Mouse (Mus musculus): Measurements from ENCODE around the gene Mgat5b.
"Not testable (repeated sequence)": the region's sequence is repeated elsewhere in the genome, so short reads cannot be mapped to it uniquely, and the experiment has no call there.

The Mgat5b gene

DNA sequence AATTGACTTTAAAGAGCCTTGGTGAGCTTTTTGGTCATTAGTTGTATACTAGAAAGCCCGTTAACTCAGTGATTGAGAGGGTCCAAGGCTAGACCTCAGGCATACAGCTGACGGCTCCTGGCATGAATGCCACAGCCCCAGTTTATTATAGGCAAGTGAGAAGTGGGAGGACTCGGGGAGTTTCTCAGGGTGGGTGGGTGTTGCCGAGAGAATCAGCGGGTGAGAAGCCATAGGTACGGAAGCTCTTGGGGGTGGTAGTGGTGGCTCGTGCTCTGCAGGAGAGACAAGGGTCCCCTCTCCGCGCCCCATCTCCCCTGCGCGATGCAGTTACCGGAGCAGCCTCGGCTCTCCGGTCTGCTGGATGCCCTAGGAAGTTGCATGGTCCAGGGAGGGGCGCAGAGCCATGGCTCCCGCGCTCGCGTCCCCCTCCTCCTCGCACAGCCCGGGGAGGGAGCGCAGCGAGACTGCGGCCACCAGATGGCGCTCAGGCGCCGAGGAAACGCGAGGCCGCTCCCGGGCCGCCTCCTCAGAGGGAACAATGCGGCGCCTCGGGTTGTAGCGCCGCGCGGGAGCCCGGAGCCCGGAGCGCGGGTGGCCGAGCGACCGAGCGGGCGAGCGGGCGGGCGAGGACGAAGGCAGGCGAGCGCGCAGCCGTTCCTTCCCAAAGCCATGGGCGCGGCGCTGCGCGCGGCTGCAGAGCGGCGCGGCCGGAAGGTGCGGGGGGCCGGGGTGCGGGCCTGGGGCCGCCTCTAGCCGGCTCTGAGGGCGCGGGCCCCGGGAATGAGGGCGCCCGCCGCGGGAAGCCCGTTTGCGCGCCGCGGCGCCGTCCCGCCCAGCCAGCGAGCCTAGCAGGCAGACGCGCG is at the start of gene Mgat5b:
TSS of gene Mgat5b (plus strand) at position 541 of the 863 bp plus-strand sequence.
- peak; percentile 20 for DNase-seq (ENCODE audit: low read depth, low spot score)

DNA sequence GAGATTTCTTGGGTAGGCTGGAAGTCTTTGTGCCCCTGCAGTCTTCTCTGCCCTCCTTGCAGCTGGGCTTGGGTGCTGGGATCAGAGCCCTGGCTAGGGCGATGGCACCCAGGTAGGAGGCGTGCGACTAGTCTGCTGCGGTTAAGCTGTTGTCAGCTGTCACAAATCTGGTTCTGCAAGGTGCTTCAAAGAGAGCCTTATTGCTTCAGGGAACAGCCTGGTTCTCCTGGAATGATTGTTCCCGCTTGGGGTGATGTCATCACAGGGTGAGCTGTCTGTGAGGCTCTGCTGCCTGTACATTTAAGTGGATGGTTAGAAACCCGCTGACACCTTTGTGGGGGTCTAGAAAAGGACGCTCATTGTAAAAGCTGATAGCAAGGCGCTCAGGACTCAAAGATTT is 49.4 kb upstream of the Mgat5b start:
- no peak for DNase-seq (ENCODE audit: low read depth, low spot score)

DNA sequence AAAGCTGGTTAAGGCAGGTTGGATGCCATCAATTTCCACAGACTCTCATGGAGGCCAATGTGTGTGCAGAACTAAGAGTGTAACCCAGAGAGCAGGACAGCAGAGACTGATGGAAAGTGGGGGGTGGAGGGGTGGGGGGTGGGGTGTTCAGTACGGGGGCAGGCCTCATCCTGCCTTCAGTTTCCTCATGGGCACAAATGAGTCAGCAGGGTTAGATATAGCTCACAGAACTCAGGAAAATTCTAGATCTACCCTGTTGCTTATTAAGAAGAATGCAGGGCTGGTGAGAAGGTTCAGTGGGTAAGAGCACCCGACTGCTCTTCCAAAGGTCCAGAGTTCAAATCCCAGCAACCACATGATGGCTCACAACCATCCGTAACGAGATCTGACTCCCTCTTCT is 49.0 kb upstream of the Mgat5b start:
- DNase-seq (ENCODE audit: low read depth, low spot score): no peak

DNA sequence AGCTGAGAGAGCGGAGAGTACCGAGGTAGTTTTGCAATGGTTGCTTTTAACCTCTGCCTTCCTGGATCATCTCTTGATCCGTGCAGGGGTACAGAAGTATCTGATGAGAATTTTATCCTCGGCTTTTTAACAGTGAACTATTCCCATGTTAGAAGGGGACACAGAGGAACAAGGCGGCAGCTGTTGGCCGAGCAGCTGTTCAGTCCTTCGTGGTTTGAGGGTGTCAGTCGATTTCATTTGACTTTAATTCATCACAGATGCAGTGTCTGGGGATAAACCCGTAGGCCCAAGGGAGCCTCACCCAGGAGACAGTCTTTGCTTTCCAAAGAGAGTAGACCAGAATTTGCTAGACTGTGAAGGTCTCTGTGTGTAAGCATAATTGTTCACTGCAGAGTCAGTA is 47.1 kb upstream of the Mgat5b start:
- no peak for DNase-seq (ENCODE audit: low read depth, low spot score)

DNA sequence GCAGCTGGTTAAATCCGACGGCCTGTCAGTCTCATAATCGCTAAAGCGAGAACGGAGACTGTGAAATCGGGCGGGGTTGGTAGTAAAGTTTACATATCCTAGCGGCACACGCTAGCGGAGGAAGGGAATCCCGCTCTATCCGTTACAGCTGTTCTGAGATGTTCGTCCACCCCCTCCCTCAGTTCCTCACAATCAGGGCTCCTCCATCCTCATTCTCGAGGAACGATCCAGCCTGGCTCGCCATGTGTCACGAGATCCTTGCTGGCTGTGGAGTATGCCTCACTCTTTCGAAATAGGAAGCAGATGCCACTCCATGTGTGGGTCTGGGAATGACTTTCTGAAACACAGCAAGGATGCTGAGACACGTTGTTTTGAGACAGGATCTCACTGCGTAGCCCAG is 44.7 kb upstream of the Mgat5b start:
- no peak for DNase-seq (ENCODE audit: low read depth, low spot score)

- DNase-seq (ENCODE audit: low read depth, low spot score): no peak
Observed at GRCm38 (mm10) chr11:116878454-116878853, 40.2 kb upstream of the Mgat5b start.

DNA sequence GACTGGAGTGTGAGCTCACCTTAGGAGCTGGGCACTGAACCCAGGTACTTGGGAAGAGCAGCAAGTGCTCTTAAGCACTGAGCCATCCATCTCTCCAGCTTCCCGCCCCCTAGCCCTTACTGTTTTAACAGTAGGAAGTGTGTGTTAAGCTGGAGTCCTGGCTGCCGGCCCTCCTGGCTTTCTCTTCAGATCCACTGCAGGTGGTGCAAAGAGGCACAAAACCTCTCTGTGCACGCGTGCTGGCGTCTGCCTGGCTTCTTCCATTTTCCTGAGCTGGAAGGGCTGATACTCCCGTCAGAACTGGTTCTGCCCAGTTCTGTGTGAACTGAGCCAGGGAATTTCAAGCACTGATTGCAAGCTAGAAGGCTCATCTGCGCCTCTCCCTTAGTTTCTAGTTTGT is 37.8 kb upstream of the Mgat5b start:
- DNase-seq (ENCODE audit: low read depth, low spot score): no peak

DNA sequence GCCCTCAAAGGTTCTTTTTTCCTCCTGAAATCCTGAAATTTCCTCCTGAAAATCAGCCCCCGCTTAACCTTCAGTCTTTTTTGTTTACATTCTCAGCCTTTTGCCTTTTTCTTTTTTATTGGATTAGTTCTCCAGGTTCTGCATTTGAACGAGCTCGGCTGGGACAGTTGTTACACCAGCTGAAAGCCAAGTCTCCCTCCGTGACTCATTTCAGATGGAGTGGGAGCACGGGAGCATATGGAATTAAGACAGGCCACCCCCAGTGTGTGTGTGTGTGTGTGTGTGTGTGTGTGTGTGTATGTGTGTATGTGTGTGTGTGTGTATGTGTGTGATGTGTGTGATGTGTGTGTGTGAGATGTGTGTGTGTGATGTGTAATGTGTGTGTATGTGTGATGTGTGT is 37.2 kb upstream of the Mgat5b start:
- DNase-seq (ENCODE audit: low read depth, low spot score): no peak

DNA sequence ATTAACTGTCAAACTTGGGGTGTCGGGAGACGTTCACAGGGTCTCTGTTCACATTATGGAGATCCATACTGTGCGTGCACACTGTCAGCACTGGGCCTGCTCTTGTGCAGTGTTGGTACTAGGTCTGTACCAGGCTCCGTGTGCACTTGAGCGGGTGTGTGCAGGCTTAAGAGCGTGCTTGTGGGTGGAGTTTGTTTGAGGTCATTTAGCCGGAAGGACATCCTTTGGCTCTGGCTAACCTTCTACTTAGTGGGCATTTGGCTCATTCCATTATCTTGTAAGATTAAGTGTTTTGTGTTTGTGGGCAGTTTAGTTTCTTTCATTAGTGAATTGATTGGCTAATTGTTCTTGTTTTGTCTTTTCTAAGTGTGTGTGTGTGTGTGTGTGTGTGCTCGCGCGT is 36.2 kb upstream of the Mgat5b start:
- DNase-seq (ENCODE audit: low read depth, low spot score): no peak

- no peak for DNase-seq (ENCODE audit: low read depth, low spot score)
Observed at GRCm38 (mm10) chr11:116884061-116884460, 34.6 kb upstream of the Mgat5b start.

- DNase-seq (ENCODE audit: low read depth, low spot score): peak; percentile 84
Observed at GRCm38 (mm10) chr11:116885275-116886151, 33.1 kb upstream of the Mgat5b start.

DNA sequence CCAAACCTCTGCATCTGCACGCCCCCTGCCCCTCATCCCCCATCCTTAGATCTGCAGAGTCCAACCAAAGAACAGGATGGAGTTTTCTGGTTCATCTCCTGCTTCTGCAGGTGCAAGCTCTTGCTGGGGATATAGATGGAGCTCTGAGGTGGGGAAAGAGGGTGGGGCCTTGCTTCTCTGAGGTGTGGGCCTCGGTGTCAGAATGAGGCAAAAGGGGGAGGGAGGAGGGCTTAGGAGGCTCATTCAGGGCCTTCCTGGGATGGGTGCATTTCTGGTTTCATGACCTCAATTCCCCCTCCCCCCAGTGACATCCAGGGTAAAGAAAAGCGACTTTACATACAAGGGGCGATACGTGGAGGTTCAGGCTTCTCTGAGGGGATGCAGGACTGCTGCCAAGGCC is 31.5 kb upstream of the Mgat5b start:
- DNase-seq (ENCODE audit: low read depth, low spot score): no peak

DNA sequence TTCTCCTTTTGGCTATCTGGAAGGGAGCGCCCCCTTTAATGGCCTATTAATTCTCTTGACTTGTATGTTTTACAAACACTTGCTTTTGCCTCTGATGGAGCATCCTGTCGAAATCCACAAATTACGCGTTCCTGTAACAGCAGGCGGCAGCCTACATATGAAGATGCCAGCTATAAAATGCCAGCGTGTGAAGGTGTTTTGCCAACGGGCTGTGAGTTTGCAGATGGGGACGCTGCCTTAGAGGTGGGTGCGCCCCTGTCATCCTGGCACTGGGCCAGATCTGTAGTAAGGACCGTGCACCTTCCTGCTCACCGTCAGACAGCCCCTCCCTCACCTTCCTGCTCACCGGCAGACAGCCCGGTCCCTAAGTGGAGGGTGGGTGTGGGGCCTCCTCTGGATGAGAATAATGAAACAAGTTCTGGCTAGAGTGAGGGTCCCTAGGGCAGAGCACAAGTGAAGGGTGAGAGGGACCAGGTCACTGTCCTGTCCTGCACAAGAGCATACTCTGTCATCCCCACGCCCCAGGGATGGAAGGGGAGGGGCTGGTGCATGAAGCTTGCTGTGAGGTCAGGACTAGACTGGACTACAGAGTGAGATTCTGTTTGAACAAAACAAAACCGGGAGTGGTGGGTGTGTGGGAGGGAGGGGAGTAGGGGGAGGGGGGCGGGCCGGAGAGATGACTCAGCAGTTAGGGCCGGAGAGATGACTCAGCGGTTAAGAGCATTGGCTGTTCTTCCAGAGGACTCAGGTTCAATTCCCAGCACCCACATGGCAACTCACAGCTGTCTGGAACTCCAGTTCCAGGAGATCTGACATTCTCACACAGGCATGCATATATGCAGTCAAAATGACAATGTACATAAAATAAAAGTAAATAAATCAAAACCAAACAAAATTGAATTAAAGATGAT is 24.9 kb upstream of the Mgat5b start:
- no peak for DNase-seq (ENCODE audit: low read depth, low spot score)

DNA sequence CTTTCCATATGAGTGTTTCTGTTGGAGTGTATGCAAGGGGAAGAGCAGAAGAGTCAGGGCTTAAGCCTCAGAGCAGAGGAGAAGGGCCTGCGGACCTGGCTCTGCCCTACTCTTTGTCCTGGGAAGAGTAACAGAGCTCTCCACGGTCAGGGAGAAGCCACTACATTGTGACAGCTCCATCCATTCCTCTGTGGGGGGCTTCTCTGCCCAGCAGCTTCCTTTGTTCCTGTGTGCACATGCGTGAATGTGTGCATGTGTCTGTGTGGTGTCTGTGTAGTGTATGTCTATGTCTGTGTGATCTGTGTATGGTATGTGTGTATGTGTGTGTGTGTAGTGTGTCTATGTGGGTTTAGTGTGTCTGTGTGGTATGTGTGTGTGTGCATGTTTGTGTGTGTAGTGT is 23.3 kb upstream of the Mgat5b start:
- no peak for DNase-seq (ENCODE audit: low read depth, low spot score)

DNA sequence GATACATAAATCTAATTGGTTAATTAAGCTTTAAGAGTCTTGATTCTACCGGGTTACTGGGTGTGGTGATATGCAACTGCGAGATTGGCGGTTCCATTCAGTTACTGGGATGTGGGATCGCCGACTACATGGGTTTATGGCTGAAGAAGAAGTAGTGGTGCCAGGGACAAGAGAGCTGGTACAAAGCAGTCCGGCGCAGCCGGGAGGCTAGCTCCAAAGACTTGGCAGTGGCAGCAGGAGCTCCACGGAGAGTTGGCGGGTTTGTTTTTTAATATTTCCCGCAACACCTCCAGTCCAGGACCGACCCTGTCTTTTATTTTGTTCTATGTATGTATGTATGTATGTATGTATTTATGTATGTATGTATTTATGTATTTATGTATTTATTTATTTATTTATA is 19.4 kb upstream of the Mgat5b start:
- DNase-seq (ENCODE audit: low read depth, low spot score): no peak

DNA sequence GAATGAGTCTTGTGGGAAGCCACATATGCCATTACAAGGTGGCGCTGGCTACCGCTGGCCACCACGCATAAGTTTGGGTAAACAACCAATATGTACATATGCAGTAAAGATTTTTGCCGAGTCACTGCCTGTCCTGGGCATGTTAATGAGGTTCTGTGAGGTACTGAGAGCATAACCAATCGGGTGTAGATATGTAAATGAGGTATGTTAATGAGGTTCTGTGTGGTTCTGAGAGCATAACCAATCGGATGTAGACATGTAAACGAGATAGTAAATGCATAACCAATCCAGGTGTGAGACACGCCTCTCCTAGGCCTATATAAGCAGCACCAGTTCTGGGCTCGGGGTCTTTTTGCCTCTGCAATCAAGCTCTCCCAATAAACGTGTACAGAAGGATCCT is 16.1 kb upstream of the Mgat5b start:
- DNase-seq (ENCODE audit: low read depth, low spot score): not testable (repeated sequence)

DNA sequence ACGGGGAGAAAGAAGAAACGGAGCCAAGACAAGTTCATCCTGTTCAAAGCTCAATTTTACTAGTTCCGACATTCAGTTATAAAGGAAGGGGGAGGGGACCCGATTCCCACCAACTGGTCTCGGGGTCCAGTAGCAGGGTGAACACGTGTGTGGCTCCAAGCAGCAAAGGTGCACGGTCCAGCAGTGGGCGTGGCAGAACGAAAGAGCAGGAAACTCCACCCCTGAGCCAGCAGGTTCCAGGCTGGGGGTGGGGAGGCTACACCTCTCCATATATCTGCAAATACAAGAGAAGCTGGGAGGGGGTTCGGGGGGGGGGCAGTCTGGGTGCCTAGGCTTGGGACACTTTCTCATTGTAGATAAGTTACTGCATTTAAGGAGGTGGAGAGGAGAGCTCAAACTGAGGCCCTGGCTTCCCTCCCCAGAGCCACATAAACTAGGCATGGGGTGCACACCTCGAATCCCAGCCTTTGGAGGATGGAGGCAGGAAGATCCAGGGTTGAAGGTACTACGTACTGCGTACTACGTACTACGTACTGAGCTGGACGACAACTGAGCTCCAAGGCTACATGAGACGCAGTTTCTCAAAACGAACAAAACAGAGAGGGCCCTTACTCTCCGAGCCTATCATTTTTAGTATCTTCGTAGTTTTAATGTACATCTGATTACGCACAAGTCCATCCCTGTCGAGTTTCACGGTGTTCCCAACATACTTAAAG is 12.8 kb upstream of the Mgat5b start:
- DNase-seq (ENCODE audit: low read depth, low spot score): no peak

GRCm38 (mm10) chr11:116913573-116913972 is 5.1 kb upstream of the Mgat5b start:
- no peak for DNase-seq (ENCODE audit: low read depth, low spot score)

- DNase-seq (ENCODE audit: low read depth, low spot score): no peak
Observed at GRCm38 (mm10) chr11:116914267-116914885, 4.3 kb upstream of the Mgat5b start.

- no peak for DNase-seq (ENCODE audit: low read depth, low spot score)
Observed at GRCm38 (mm10) chr11:116915241-116915640, 3.4 kb upstream of the Mgat5b start.

DNA sequence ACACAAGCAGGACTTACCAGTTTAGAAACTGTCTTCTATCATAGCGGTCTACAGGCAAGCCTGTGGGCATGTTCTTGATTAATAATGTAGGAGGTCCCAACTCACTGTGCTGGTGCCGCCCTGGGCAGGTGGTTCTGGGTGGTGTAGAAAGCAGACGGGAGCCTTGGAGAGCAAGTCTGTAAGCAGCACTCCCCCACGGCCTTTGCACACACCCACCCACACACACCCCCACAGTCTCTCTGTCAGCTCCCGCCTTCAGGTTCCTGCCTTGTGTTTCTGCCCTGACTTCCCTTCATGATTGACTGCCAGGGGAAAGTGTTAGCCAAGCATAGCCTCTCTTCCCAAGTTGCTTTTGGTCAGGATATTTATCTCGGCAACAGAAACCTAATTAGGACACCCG is 1.3 kb upstream of the Mgat5b start:
- DNase-seq (ENCODE audit: low read depth, low spot score): no peak

Measured in skeletal muscle tissue, adult 2 months (tissue).